Mouse (Mus musculus) heart, adult 9 months (tissue): ENCODE measurements around the gene Zic4.

Source experiments
- DNase-seq, 2 experiments: peaks; one replicate each; pipeline ENCODE4 v3.0.0; 2022; ENCODE audit warnings: low spot score in 2 of 2

Gene Zic4

GRCm38 (mm10) chr9:91363814-91364126 is 1.6 kb downstream of the Zic4 start:
- no peak for DNase-seq

DNA sequence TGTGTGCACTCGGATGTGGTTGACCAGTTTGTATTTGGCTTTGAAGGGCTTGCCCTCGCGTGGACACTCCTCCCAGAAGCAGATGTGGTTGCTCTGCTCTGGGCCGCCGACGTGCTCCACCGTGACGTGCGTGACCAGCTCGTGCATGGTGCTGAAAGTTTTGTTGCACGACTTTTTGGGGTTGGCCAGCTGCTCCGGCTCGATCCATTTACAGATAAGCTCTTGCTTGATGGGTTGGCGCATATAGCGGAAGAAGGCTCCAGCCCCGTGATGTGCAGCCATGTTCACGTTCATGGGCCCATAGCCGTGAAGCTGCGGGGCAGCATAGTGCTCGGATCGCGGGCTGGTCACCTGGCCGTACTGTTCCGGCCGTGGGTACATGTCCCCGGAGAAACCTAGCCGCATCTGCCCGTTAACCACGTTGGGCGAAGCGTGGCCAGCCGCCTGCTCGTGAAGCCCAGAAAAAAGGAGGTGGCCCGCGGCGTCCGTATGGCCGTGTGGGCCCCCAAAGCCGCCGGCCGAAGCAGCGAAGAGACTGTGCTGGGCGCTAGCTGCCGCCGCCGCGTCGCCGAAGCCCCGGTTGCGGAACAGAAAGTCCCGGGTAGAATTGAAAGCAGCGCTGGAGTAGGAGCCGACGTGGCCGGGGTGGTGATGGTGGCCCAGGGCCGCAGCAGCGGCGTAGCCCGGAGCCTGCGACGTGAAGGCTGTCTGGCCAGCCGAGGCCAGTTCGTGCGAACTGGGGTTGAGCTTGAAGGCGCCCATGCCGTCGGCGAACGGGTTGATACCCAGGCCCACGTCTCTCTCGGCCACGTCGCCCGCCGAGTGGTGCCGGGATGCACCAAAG is 2.1 kb downstream of the Zic4 start:
- no peak for DNase-seq

DNA sequence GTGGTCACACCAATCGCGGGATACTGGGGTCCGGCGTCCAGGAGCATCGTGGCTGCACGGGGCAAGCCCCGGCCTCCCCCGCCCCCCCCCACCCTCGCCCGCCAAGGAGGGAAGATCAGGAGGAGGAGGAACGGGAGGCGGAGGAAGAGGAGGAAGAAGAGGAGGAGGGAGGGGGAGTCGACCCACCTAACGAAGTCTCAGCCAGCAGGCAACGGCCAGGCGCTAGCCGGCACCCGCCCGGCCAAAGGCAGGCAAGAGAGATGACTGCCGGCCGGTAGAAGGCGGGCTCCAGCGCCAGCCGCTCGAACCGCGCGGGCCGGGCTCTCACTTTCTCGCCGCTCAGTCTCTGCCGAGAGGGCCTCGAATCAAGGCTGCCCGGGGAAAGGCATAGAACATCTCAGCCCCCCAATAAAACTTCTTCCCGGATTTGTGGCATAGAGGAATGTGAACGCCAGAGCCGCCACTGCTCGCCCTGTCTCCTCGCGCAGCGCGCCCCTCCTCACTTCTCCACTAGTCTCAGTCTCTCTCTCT is 2.8 kb downstream of the Zic4 start:
- no peak for DNase-seq

- no peak for DNase-seq
These were observed 3.5 kb downstream of the Zic4 start, which contains the start of gene Zic1 for GRCm38 (mm10) chr9:91365664-91366063. Gene Zic1 (minus strand): TSS chr9:91365810.

- DNase-seq, result no peak
These were observed 4.2 kb downstream of the Zic4 start for GRCm38 (mm10) chr9:91366226-91366998.

DNA sequence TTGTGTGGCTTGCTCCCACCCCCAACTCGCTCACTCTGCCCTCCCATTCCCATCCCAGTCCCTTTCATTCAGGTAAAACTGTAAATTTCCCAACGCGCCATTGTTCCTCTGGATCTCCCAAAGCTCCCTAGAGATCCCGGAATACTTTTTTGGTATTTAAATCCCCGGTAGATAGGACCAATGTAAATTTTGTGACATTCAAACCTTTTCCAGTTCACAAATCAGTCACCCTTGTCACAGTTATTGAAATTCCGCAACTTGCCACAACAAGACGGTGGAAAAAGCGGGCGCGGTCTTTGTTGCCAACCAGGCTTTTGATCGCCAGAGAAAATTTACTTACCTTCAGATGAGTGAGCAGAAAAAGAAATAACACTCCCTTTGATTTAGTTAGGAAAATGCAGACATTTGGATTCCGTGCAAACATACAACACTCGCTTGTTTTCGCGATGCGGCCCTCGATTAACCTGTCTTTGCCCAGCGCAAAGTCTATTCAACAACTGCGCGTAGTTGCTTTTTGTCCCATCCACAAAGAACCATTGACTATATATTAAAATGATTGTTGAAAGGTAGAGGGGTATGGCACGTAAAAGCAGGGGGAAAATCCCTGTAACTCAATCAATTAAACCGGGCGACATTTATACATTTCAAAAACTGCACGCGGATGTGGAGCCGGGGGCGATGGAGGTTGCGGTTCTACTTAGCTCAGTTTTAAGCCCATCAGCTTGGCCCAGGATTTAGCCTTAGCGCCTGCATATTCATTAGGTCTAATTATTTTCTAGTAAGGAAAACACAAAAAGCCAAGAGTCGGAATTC is 5.0 kb downstream of the Zic4 start:
- DNase-seq, result no peak

- no peak for DNase-seq
These were observed 5.9 kb downstream of the Zic4 start for GRCm38 (mm10) chr9:91368150-91368549.

GRCm38 (mm10) chr9:91368946-91369292 is 6.7 kb downstream of the Zic4 start:
- DNase-seq, result no peak

- DNase-seq, result no peak
These were observed 7.2 kb downstream of the Zic4 start for GRCm38 (mm10) chr9:91369293-91369991.

DNA sequence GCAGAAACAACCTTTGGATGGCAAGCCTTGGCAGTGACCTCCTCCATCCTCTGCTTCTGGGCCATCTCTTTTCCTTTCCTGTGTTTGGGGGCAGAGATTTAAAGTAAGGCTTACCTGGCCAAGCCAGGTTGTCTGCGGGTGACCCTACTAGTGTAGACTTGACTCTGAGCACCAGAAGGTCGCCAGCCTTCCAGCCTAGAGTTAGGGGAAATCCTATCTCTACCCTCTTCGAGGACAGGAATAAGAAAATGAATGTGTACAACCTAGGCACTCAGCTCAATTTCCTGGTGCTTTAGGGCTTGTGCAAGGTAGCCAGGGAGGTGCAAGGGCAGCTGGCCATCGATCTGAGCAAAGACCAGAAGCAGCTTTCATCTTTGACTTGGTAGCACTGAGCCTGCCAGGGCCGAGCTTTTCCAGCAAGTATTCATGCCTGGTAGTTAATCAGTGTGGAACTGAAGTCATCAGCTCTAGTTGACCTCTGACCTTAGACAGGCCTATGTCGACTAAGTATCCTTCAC is 8.0 kb downstream of the Zic4 start:
- no peak for DNase-seq

- no peak for DNase-seq
These were observed 8.8 kb downstream of the Zic4 start for GRCm38 (mm10) chr9:91371011-91371410.

DNA sequence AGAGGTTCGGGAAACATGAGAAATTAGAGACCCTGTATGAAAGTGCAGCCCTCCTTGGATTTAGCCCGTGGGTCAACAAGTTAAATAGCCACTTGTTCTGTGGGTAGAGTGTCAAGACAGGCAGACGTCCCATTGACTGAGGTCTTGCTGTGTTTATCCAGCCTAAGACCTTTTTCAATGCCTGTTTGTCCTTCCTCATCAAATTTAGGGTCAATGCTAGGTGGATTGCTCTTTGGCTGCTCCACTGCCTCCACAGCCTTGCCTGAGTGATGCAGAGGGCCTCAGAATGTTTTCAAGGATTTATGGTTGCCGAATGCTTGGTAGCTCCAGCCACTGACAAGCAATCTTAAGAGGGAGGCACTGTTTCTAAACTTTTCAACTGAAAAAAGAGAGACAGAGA is 9.4 kb downstream of the Zic4 start:
- DNase-seq, result no peak

GRCm38 (mm10) chr9:91373811-91374575 is 11.8 kb downstream of the Zic4 start:
- no peak for DNase-seq

- no peak for DNase-seq
These were observed 12.5 kb downstream of the Zic4 start for GRCm38 (mm10) chr9:91374665-91375064.

GRCm38 (mm10) chr9:91377036-91377872 is 15.0 kb downstream of the Zic4 start:
- no peak for DNase-seq

DNA sequence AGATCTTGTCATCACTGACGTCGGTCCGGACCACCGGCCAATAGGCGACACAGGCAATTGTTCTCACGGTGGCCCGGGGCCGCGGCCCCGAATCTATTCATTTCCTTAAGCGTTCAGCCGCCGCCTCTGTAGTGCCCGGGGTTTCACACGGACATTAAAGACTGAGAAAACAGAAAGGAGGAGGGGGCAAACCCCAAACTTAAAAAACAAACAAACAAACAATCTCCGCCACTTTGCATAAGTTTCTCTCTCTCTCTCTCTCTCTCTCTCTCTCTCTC is 15.6 kb downstream of the Zic4 start:
- no peak for DNase-seq

DNA sequence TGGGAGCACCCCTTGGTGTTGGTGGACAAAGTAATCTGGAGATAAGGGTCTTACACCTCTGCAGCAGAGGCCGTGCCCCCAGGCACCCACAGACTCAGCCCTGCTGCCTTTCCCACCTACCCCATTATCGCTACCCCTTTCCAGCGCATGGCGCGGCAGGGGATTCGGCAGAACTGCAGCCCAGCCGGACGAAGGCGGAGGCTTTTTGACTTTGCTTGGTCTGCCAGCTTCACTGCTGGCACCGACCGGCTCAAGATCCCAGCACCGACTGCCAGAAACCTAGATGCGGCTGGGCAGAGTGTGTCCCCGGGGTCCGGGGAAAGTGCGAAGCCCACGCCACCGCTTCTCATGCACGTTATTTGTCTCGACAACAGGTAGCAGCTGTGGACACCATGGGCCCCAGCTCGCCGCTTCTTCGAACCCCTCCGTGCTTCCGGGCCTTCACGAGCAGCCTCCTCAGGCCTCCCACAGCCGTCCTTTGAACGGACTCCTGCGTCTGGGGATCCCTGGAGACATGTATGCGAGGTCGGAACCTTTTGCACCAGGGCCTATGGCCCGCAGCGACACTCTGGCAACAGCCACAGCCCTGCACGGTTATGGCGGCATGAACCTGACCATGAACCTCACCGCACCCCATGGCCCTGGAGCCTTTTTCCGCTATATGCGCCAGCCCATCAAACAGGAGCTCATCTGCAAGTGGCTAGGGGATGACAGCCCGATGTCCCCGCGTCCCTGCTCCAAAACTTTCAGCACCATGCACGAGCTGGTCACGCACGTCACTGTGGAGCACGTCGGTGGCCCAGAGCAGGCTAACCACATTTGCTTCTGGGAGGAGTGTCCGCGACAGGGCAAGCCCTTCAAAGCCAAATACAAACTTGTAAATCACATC is 16.4 kb downstream of the Zic4 start:
- no peak for DNase-seq

- no peak for DNase-seq
These were observed 17.1 kb downstream of the Zic4 start for GRCm38 (mm10) chr9:91379300-91379635.
